Mouse (Mus musculus): ENCODE results near the gene Tmem117.

GRCm38 (mm10) chr15:94942465-94942864 lies 313.4 kb downstream of the Tmem117 start:
- TF ChIP-seq CTCF (IDR thresholded peaks at IDR 0.05; ENCODE audit: low read depth, low read length) (no peak), GATA1 (IDR thresholded peaks at IDR 0.05; ENCODE audit: borderline replicate concordance, low read length) (no peak)
